Comparison of ENCODE assay signal across 8 mouse cellular contexts in genomic region chr11:70843701-70844551, GRCm38 (mm10). TPM values are rescaled to one million over a fixed set of nuclear protein-coding genes. Genes with fewer than 3 reads are reported as not detected.
DNase-seq lines count a peak whose midpoint lies in the region; ATAC-seq lines count a peak whose summit lies in the region.

No protein-coding gene starts in this region.

- H3K4me2 ChIP-seq in heart, embryonic 16.5 days (ENCODE audit: low read depth, low read length) = peak overlapping the region; percentile 74
- peak overlapping the region; percentile 92 for H3K4me2 ChIP-seq in liver, embryonic 13.5 days

- ATAC-seq in heart, embryonic 16.5 days (replicated peaks; ENCODE audit: extremely low read depth, insufficient read depth, low FRiP score) = no peak
- 0 out of 2 replicates have a peak, but pooled peaks have one; percentile 10 for ATAC-seq in liver, embryonic 13.5 days (ENCODE audit: low read depth)

- peak; percentile 15 to 31 for DNase-seq in cerebellum, adult 18-20 months
- no peak for DNase-seq in cerebellum, postnatal 14 days
- peak; percentile 26 to 32 for DNase-seq in right cerebral cortex, postnatal 10 days (ENCODE audit: low spot score in 2 of 2)
- no peak for DNase-seq in right cerebral cortex, postnatal 36 days (ENCODE audit: low spot score in 2 of 2)
- DNase-seq in liver, embryonic 13.5 days = no peak
- DNase-seq in urinary bladder, postnatal 4 days (ENCODE audit: low spot score in 2 of 2) = no peak
- DNase-seq in retina, embryonic 14.5 days (ENCODE audit: low spot score) = no peak

- peak overlapping the region; percentile 60 for H3K4me3 ChIP-seq in heart, embryonic 16.5 days (ENCODE audit: low read length)
- peak overlapping the region; percentile 88 for H3K4me3 ChIP-seq in liver, embryonic 13.5 days (replicated peaks)

- H3K9ac ChIP-seq in heart, embryonic 16.5 days (ENCODE audit: low read length) = peak overlapping the region; percentile 66
- H3K9ac ChIP-seq in liver, embryonic 13.5 days = peak overlapping the region; percentile 92

- 16% methylated on average over 12 of the region's 12 CpGs for WGBS in heart, embryonic 16.5 days
- 26% methylated on average over 12 of the region's 12 CpGs for WGBS in liver, embryonic 13.5 days (ENCODE audit: insufficient replicate concordance)

- H3K27ac ChIP-seq in heart, embryonic 16.5 days (ENCODE audit: low read length) = peak overlapping the region; percentile 83
- H3K27ac ChIP-seq in liver, embryonic 13.5 days = peak overlapping the region; percentile 84

- no peaks in the 10 kb centered on the region for H3K9me3 ChIP-seq in heart, embryonic 16.5 days (replicated peaks; ENCODE audit: control insufficient read depth, low read length)
- no peaks in the 10 kb centered on the region for H3K9me3 ChIP-seq in liver, embryonic 13.5 days (replicated peaks)

- no peaks in the 10 kb centered on the region for H3K27me3 ChIP-seq in heart, embryonic 16.5 days (ENCODE audit: control insufficient read depth, insufficient read depth, low read length)
- H3K27me3 ChIP-seq in liver, embryonic 13.5 days = no peaks in the 10 kb centered on the region

- peaks cover 16% of the 10 kb centered on the region for H3K4me1 ChIP-seq in heart, embryonic 16.5 days (ENCODE audit: control insufficient read depth, insufficient read depth, low read length)
- peaks cover 34% of the 10 kb centered on the region for H3K4me1 ChIP-seq in liver, embryonic 13.5 days (replicated peaks)

- no peaks in the 10 kb centered on the region for H3K36me3 ChIP-seq in heart, embryonic 16.5 days (ENCODE audit: control insufficient read depth, insufficient read depth)
- H3K36me3 ChIP-seq in liver, embryonic 13.5 days = no peaks in the 10 kb centered on the region

RNA-seq across cellular contexts. Expression of gene Rabep1, which starts 0.7 kb away (rescaled TPM):
- 26.8 and 28.7 TPM in 2 replicates for polyA plus RNA-seq in heart, embryonic 16.5 days (2015; fragmentation: Nextera tagmentation; extraction: Ambion mirVana)
- 17.6 and 18.6 TPM in 2 replicates for polyA plus RNA-seq in liver, embryonic 13.5 days (2015; fragmentation: Nextera tagmentation; extraction: Ambion mirVana)

RNA-seq across cellular contexts. Expression of gene Scimp, which starts 31.5 kb away (rescaled TPM):
- 0.32 and 0.70 TPM in 2 replicates for polyA plus RNA-seq in heart, embryonic 16.5 days (2015; fragmentation: Nextera tagmentation; extraction: Ambion mirVana)
- polyA plus RNA-seq in liver, embryonic 13.5 days (2015; fragmentation: Nextera tagmentation; extraction: Ambion mirVana) = 0.18 and 0.41 TPM in 2 replicates

Comparison
In these comparisons a context has a peak if more than half of its experiments do, and no peak if none do; other contexts are left out.
1. DNase-seq: peak in cerebellum, adult 18-20 months (2 of 2) and right cerebral cortex, postnatal 10 days (2 of 2); none in cerebellum, postnatal 14 days (0 of 2), right cerebral cortex, postnatal 36 days (0 of 2), liver, embryonic 13.5 days (single experiment), urinary bladder, postnatal 4 days (0 of 2) and retina, embryonic 14.5 days (single experiment).